Mouse (Mus musculus) lung, postnatal 0 days (tissue): ENCODE measurements at regions not wholly inside any gene's neighbourhood (a gene's known extent, or its start where the extent isn't known, plus 50 kb on each side); places are given as distances from the start of the nearest gene placed in this dataset.
"Not testable (repeated sequence)": the region's sequence is repeated elsewhere in the genome, so short reads cannot be mapped to it uniquely, and the experiment has no call there.

Experiments
- ATAC-seq: fragments of 200-750 bp; cut with Nextera tagmentation; 2 replicates; pipeline ENCODE4 v1.8.0; 2017; ENCODE audit warnings: moderate library complexity
- DNase-seq: peaks from one replicate; pipeline ENCODE4 v3.0.0-alpha.2; 2016; ENCODE audit warnings: low spot score
- H3K27ac ChIP-seq: fragments of 300-500 bp; sonication (generic); 2 replicates; pipeline ENCODE4 v1.5.1; 2014; ENCODE audit warnings: antibody characterized with exemption, mild to moderate bottlenecking, low read length, mixed read lengths
- H3K27me3 ChIP-seq: fragments of 300-500 bp; sonication (generic); replicated peaks from 2 replicates; pipeline ENCODE4 v1.6.1; 2014; ENCODE audit warnings: low read length, mixed read lengths; ENCODE audit not compliant: insufficient read depth
- H3K36me3 ChIP-seq: fragments of 300-500 bp; sonication (generic); 2 replicates; pipeline ENCODE4 v1.6.1; 2014; ENCODE audit warnings: low read length, mixed read lengths; ENCODE audit not compliant: insufficient read depth
- H3K4me1 ChIP-seq: fragments of 300-500 bp; sonication (generic); 2 replicates; pipeline ENCODE4 v1.6.1; 2014; ENCODE audit warnings: antibody characterized with exemption, low read depth, low read length, mixed read lengths; ENCODE audit not compliant: insufficient read depth
- H3K4me2 ChIP-seq: fragments of 300-500 bp; sonication (generic); replicated peaks from 2 replicates; pipeline ENCODE4 v1.6.1; 2014; ENCODE audit warnings: low read depth, mild to moderate bottlenecking, low read length, moderate library complexity, mixed read lengths
- H3K4me3 ChIP-seq: fragments of 300-500 bp; sonication (generic); 2 replicates; pipeline ENCODE4 v1.5.1; 2014; ENCODE audit warnings: low read depth, low read length
- H3K9ac ChIP-seq: fragments of 300-500 bp; sonication (generic); replicated peaks from 2 replicates; pipeline ENCODE4 v1.6.1; 2014; ENCODE audit warnings: low read depth, mild to moderate bottlenecking
- H3K9me3 ChIP-seq: fragments of 300-500 bp; sonication (generic); 2 replicates; pipeline ENCODE4 v1.6.1; 2016; ENCODE audit warnings: low read length, mixed read lengths
- CTCF ChIP-seq: IDR thresholded peaks from 2 replicates; pipeline ENCODE4 v1.5.1; 2016; ENCODE audit warnings: antibody characterized with exemption, mild to moderate bottlenecking
- EP300 ChIP-seq: IDR thresholded peaks from 2 replicates; pipeline ENCODE4 v1.6.1; 2016; ENCODE audit warnings: antibody characterized with exemption, mild to moderate bottlenecking, control low read depth
- WGBS: fragments of 180-500 bp; shearing (Covaris S2); extraction: QIAGEN DNeasy Blood & Tissue Kit; methylation state at CpG from one replicate; pipeline ENCODE4 v1.1.7; 2014; 5-methylcytosine and 5-hydroxymethylcytosine counted together

DNA sequence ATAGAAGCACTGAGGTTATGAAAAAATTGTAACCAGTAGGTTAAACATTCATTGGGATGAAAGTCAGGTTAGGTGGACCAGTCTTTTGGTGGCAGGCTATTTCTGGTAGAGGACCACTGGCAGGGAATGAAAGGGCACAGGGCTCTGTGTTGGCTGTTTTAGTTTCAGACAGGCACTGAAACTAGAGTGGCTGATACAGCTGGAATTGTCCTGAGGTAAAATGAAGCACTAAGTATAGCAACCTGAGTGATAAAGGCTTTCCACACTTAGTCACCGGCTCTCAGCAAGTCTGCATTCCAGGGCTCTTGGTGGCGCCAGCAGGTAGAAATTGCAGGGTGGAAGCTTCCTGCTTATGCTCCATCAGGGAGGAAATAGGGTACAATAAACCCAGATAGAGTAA lies 262.2 kb upstream of the Tmpo start:
- H3K27me3 ChIP-seq: no peaks in the 10 kb centered on the region
- H3K27ac ChIP-seq: no peak overlapping the region
- DNase-seq: no peak
- WGBS: 39% methylated on average over 2 of the region's 2 CpGs
- no peaks in the 10 kb centered on the region for H3K9me3 ChIP-seq
- no peak overlapping the region for H3K4me2 ChIP-seq
- TF ChIP-seq CTCF: no peak
- TF ChIP-seq EP300: peak; percentile 32; the same call in 1 of the 2 replicates
- no peaks in the 10 kb centered on the region for H3K4me1 ChIP-seq
- no peak overlapping the region for H3K4me3 ChIP-seq
- ATAC-seq: no peak; the same call in 1 of the 2 replicates
- H3K9ac ChIP-seq: no peak overlapping the region
- H3K36me3 ChIP-seq: no peaks in the 10 kb centered on the region

DNA sequence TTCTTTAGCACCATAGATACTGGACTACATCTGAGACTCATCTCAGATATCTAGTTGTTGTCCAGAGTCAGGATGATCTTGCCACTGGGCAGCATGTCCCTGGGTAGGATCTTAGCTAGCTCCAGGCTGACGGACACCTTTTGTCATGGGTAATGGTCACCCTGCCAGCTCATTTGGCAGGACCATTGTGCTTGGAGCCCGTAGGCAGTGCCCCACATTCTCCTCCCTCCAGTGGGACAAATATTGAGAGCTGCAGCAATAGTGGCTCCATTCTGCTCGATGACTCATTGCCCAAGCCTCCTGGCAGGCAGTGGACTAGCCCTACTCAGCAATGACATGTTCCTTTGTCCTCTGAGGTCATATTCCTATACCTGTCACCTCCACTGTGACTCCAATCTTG lies 258.9 kb upstream of the Tmpo start:
- Histone ChIP-seq H3K4me1 (no peaks in the 10 kb centered on the region), H3K9me3 (no peaks in the 10 kb centered on the region), H3K4me2 (no peak overlapping the region), H3K4me3 (no peak overlapping the region), H3K27ac (no peak overlapping the region), H3K9ac (no peak overlapping the region), H3K36me3 (no peaks in the 10 kb centered on the region), H3K27me3 (no peaks in the 10 kb centered on the region)
- no peak for TF ChIP-seq EP300
- no peak for TF ChIP-seq CTCF
- WGBS: 72% methylated on average over 3 of the region's 3 CpGs
- DNase-seq (no peak), ATAC-seq (no peak)

DNA sequence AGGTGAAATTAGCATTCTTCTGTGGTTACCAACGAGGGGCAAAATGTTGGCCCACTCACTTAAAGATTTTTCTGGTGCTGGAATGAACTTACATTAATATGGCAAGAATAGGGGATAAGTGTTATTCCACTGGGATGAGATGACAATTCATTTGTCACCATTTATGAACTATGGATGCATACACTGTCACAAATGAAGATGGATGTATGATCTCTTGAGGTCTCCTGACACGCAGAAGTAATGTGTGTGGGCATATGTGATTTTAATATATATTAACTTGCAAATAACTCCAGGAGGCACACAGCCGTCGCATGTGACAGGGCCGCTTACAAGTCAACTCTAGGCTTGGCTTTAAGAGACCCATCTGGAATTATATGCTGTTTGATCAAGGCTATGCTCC lies 256.8 kb upstream of the Tmpo start:
- no peaks in the 10 kb centered on the region for H3K27me3 ChIP-seq
- no peak overlapping the region for H3K4me3 ChIP-seq
- no peaks in the 10 kb centered on the region for H3K4me1 ChIP-seq
- H3K9me3 ChIP-seq: no peaks in the 10 kb centered on the region
- TF ChIP-seq EP300 (no peak), CTCF (no peak)
- ATAC-seq: no peak
- H3K4me2 ChIP-seq: no peak overlapping the region
- no peak for DNase-seq
- no peak overlapping the region for H3K9ac ChIP-seq
- H3K36me3 ChIP-seq: no peaks in the 10 kb centered on the region
- no peak overlapping the region for H3K27ac ChIP-seq
- 77% methylated on average over 5 of the region's 5 CpGs for WGBS

DNA sequence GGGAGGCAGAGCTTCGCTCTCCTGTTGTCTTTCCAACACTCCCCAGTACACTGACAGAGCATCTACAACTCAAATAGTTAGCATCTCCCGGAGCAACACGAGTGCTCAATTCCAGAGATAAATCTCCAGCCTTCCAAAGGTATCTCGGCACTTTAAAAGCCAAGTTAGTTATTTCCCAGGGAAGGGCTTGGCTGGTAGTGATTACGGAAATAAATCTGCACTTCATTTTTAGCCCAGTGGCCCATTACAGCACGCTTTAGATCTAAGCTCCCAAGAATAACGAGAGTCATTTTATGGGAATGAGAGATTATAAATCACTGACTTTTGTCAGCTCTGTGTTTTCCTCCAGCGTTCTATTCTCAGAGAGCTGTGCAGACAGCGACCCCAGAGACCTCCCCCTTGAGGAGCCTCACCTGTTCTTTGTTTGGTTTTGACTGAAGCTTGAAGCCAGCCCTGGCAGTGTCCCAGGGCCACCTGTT lies 255.0 kb upstream of the Tmpo start:
- 18% methylated on average over 9 of the region's 9 CpGs for WGBS
- Histone ChIP-seq H3K27ac (no peak overlapping the region), H3K4me1 (no peaks in the 10 kb centered on the region), H3K9me3 (no peaks in the 10 kb centered on the region), H3K4me2 (no peak overlapping the region), H3K9ac (no peak overlapping the region), H3K27me3 (no peaks in the 10 kb centered on the region), H3K36me3 (no peaks in the 10 kb centered on the region), H3K4me3 (no peak overlapping the region)
- TF ChIP-seq EP300: no peak
- no peak for TF ChIP-seq CTCF
- DNase-seq (no peak), ATAC-seq (no peak)

DNA sequence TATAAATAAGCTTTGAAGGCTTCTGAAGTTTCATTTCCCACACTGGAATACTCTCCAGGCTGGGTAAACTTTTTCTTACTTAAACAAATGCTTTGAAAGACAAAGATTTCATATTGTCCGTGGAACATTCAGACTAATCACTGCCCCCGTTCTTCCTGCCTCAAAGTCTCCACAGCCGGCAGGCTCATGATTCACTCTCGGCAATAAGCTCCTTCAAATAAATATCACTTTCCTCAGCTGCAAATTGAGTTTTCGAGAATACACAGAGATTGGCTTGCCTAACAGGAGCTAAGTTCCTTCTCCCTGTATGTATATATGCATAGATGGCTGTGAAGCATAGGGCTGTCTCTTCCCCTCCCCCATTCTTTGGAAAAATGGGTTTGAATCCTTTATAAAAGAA lies 249.2 kb upstream of the Tmpo start:
- no peak for DNase-seq
- ATAC-seq: no peak

DNA sequence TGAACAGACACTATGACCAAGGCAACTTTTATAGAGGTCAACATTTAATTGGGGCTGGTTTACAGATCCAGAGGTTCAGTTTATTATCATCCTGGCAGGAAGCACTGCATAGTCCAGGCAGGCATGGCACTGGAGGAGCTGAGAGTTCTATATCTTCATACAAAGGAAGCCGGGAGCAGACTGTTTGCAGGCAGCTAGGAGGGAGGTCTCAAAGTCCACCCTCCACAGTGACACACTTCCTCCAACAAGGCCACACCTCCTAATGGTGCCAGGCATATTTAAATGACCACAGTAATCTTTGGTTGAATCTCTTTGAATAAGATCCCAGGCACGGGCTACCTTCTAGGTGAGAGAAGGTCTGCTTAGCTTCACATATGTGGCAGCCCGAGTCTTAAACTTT lies 245.5 kb upstream of the Tmpo start:
- no peak for DNase-seq
- WGBS: 73% methylated on average over 3 of the region's 3 CpGs
- Histone ChIP-seq H3K9ac (no peak overlapping the region), H3K27me3 (no peaks in the 10 kb centered on the region), H3K4me3 (no peak overlapping the region), H3K4me2 (no peak overlapping the region), H3K9me3 (no peaks in the 10 kb centered on the region), H3K4me1 (no peaks in the 10 kb centered on the region; the same call in 1 of the 2 replicates), H3K27ac (no peak overlapping the region), H3K36me3 (no peaks in the 10 kb centered on the region)
- ATAC-seq: no peak
- TF ChIP-seq CTCF: no peak
- TF ChIP-seq EP300: no peak

More for the DNA sequence above, 249.2 kb upstream of the Tmpo start:
- Histone ChIP-seq H3K9ac (no peak overlapping the region), H3K9me3 (no peaks in the 10 kb centered on the region), H3K4me2 (peak overlapping the region; percentile 27; the same call in 1 of the 2 replicates), H3K4me1 (no peaks in the 10 kb centered on the region; the same call in 1 of the 2 replicates), H3K4me3 (no peak overlapping the region), H3K27me3 (no peaks in the 10 kb centered on the region), H3K36me3 (no peaks in the 10 kb centered on the region), H3K27ac (no peak overlapping the region)
- 8% methylated on average over 5 of the region's 5 CpGs for whole genome bisulfite sequencing
- no peak for TF ChIP-seq EP300
- TF ChIP-seq CTCF: no peak

DNA sequence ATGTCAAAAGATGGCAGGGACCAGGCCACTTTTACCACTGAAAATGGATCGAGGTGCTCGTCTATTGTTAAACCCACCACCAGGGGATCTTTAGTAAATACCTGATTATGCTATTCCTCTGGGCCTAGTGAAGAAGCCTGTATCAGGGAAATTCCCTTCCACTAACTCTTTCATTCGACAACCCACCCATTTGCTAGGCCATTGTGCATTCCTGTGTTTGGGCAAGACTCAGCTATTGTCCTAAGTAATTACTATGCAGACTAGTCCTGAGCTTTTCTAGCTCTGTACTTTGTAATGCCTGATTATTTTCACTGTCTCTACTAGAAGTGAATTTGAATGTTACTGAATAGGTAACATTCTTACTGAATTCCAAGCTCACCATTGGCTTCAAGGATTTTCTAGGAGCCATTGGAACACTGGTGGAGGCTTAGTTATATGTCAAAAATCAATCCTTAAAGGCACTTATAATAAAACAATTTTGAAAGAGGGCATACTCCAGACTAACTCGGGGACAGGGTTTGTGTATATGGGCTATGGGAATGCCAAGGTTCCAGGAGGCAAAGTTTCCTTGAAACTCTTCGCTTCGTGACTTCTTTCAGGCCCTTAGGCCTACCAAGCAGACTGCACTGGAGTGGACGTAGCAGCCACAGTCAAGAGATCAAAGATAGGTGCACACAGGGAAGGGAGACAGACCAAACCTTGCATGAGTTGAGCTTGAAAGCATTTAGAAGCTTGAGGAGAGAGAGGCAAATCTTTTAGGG lies 244.7 kb upstream of the Tmpo start:
- WGBS: 78% methylated on average over 7 of the region's 7 CpGs
- not testable (repeated sequence) for H3K27me3 ChIP-seq, H3K36me3 ChIP-seq, H3K27ac ChIP-seq, H3K9ac ChIP-seq, ATAC-seq, H3K9me3 ChIP-seq, H3K4me1 ChIP-seq, H3K4me3 ChIP-seq, H3K4me2 ChIP-seq, DNase-seq
